Comparison of ENCODE assay signal across 8 mouse cellular contexts in the genomic region with DNA sequence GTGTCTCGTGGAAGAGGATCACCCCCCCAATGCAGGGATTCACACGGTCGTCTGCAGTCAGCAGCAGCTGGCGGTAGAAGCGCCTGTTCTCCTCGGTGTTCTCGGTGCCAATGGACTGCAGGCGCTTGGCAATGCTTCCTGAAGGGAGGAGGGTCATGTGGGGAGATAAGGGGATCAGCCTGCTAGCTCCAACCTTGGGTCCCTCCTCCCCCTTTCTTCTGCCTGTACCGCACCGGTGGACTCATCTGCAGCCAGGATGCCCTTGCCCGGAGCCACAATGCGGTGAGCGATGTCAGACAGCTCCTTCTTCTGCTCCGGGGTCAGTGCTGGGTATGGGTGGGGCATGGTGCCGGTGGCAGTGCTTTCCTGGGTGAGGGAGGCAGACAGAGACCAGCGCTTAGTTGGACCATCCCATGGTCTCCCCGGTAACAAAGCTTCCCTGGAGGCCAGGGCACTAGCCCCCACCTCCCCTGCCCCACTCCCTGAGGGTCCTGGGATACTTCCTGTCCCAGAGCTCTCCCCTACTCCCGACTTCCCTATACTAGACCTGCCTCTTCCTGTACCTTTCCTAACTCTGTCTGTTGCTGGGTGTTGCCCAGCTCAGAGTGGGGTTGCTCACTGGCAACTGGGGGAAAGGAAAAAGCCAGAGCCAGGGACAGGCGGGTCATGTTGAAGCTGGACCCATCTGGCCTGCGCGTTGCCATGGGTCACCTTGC. TPM values are rescaled to one million over a fixed set of nuclear protein-coding genes. Genes with fewer than 3 reads are reported as not detected.
DNase-seq lines count a peak whose midpoint lies in the region; ATAC-seq and TF ChIP-seq lines count a peak whose summit lies in the region.

A gene (plus strand): TSS at position 258 of the 716 bp plus-strand sequence.

- WGBS in embryonic facial prominence, embryonic 10.5 days = 40% methylated on average over 21 of the region's 21 CpGs
- WGBS in heart, embryonic 13.5 days = 9% methylated on average over 21 of the region's 21 CpGs

- peak within 1 kb of the TSS; percentile 91 to 96 for H3K4me3 ChIP-seq in ES-E14 (ENCODE audit: insufficient read depth in 1 of 2, low read depth in 1 of 2, low read length in 2 of 2, poor library complexity in 1 of 2, severe bottlenecking in 1 of 2)
- peak within 1 kb of the TSS; percentile 93 for H3K4me3 ChIP-seq in embryonic facial prominence, embryonic 10.5 days
- H3K4me3 ChIP-seq in heart, embryonic 13.5 days = peak within 1 kb of the TSS; percentile 96

- H3K4me1 ChIP-seq in ES-E14 (ENCODE audit: control insufficient read depth in 2 of 2, insufficient read depth in 2 of 2, low read length in 2 of 2, poor library complexity in 1 of 2) = peaks cover 0 to 13% of the 10 kb centered on the region in 2 experiments; a peak in 1 of 4 replicates
- H3K4me1 ChIP-seq in embryonic facial prominence, embryonic 10.5 days = peaks cover 50% of the 10 kb centered on the region
- peaks cover 71% of the 10 kb centered on the region for H3K4me1 ChIP-seq in heart, embryonic 13.5 days

- H3K36me3 ChIP-seq in ES-E14 (ENCODE audit: control insufficient read depth, insufficient read depth, low read length, poor library complexity, severe bottlenecking) = peaks cover 36% of the 10 kb centered on the region
- peaks cover 58% of the 10 kb centered on the region for H3K36me3 ChIP-seq in embryonic facial prominence, embryonic 10.5 days (replicated peaks)
- peaks cover 40% of the 10 kb centered on the region for H3K36me3 ChIP-seq in heart, embryonic 13.5 days

- in situ Hi-C loops in ES-E14 (cut with MboI; ENCODE audit: low sequenced_read_pairs in 2 of 2, unreplicated experiment in 2 of 2) = no loop called here

- H3K9ac ChIP-seq in ES-E14 (ENCODE audit: insufficient read depth, low read depth, low read length, poor library complexity, severe bottlenecking) = peak within 1 kb of the TSS; percentile 89
- H3K9ac ChIP-seq in heart, embryonic 13.5 days = peak within 1 kb of the TSS; percentile 100

- no peaks in the 10 kb centered on the region for H3K9me3 ChIP-seq in ES-E14 (ENCODE audit: control insufficient read depth, insufficient read depth, low read depth, low read length)
- no peaks in the 10 kb centered on the region for H3K9me3 ChIP-seq in embryonic facial prominence, embryonic 10.5 days
- H3K9me3 ChIP-seq in heart, embryonic 13.5 days = no peaks in the 10 kb centered on the region

- DNase-seq in 3T3-L1 (ENCODE audit: low read depth, low spot score) (peak; percentile 38), ES-E14 (ENCODE audit: low read depth, low spot score) (no peak)
- DNase-seq in embryonic facial prominence, embryonic 10.5 days (ENCODE audit: low spot score) = peak; percentile 32
- peak; percentile 34 to 44 for DNase-seq in layer of hippocampus, postnatal 10 days (ENCODE audit: low spot score in 2 of 2)
- no peak for DNase-seq in urinary bladder, adult 2 months (ENCODE audit: low spot score)
- DNase-seq in embryo, embryonic 10.5 days (ENCODE audit: low spot score) = no peak

- peak within 1 kb of the TSS; percentile 70 for H3K27ac ChIP-seq in ES-E14 (ENCODE audit: insufficient read depth, low read depth, low read length, poor library complexity, severe bottlenecking)
- H3K27ac ChIP-seq in embryonic facial prominence, embryonic 10.5 days (replicated peaks) = peak within 1 kb of the TSS; percentile 97
- H3K27ac ChIP-seq in heart, embryonic 13.5 days (replicated peaks) = peak within 1 kb of the TSS; percentile 100

- no peaks in the 10 kb centered on the region for H3K27me3 ChIP-seq in embryonic facial prominence, embryonic 10.5 days (replicated peaks; ENCODE audit: low read depth, poor library complexity, severe bottlenecking)
- H3K27me3 ChIP-seq in heart, embryonic 13.5 days (replicated peaks) = no peaks in the 10 kb centered on the region

- H3K4me2 ChIP-seq in heart, embryonic 13.5 days = peak within 1 kb of the TSS; percentile 79

- no peak for ATAC-seq in heart, embryonic 13.5 days (ENCODE audit: extremely low read depth, insufficient number of reproducible peaks, low FRiP score, low TSS enrichment)
- ATAC-seq in megakaryocyte, adult 5-6 weeks (ENCODE audit: poor library complexity, severe bottlenecking) = peak; percentile 7; the same call in 1 of the 2 replicates

TF ChIP-seq in ES-E14, 5 proteins besides CTCF, POLR2A, EP300 and RAD21:
- no peak for TF ChIP-seq HCFC1 (IDR thresholded peaks at IDR 0.05; ENCODE audit: borderline replicate concordance, insufficient read depth, low read length)
- TF ChIP-seq CHD2 (IDR thresholded peaks at IDR 0.05; ENCODE audit: low read depth, low read length) = no peak
- no peak for TF ChIP-seq ZNF384 (IDR thresholded peaks at IDR 0.05; ENCODE audit: low read depth, low read length)
- no peak for TF ChIP-seq MAFK (IDR thresholded peaks at IDR 0.05; ENCODE audit: insufficient read depth, low read depth, low read length)
- TF ChIP-seq ZC3H11A (IDR thresholded peaks at IDR 0.05; ENCODE audit: borderline replicate concordance, low read depth, low read length) = no peak

RNA-seq across cellular contexts. Expression of the gene that starts here (rescaled TPM):
- total RNA-seq in ES-E14 (2012; rRNA removed) = 1.9 and 2.5 TPM in 2 replicates
- polyA plus RNA-seq in embryonic facial prominence, embryonic 10.5 days (2016; fragmentation: Nextera tagmentation; extraction: Ambion mirVana) = 0.80 and 1.2 TPM in 2 replicates
- polyA plus RNA-seq in heart, embryonic 13.5 days (2015; fragmentation: Nextera tagmentation; extraction: Ambion mirVana) = 0.29 and 0.32 TPM in 2 replicates
- 100 to 1,000 TPM; 133 to 147 TPM for total RNA-seq in layer of hippocampus, postnatal 10 days (2021)
- not detected in 2 replicates for total RNA-seq in megakaryocyte, adult 5-6 weeks (2015)
- total RNA-seq in megakaryocyte, adult 5-6 weeks (2017) = not detected in 2 replicates
- polyA plus RNA-seq in urinary bladder, adult 2 months (2012; rRNA removed) = 2.4 and 2.9 TPM in 2 replicates

Comparison
In these comparisons a context has a peak if more than half of its experiments do, and no peak if none do; other contexts are left out.
1. RNA of the gene that starts here (total RNA-seq): 133 to 147 TPM in layer of hippocampus, postnatal 10 days; 1.9 to 2.5 TPM in ES-E14 and not detected in megakaryocyte, adult 5-6 weeks; every median in the first group is over 10 times any median in the second.
2. Peak in ATAC-seq in megakaryocyte, adult 5-6 weeks; RNA of the gene not detected or under 1 TPM.
3. DNase-seq: peak in 3T3-L1 (single experiment), embryonic facial prominence, embryonic 10.5 days (single experiment) and layer of hippocampus, postnatal 10 days (2 of 2); none in ES-E14 (single experiment), urinary bladder, adult 2 months (single experiment) and embryo, embryonic 10.5 days (single experiment).
4. Peak in every context shown above with its lines, with median percentiles within 50 percentile points of each other: H3K27ac ChIP-seq and H3K4me3 ChIP-seq.